Mouse (Mus musculus) kidney, adult 2 months (tissue): ENCODE data around the gene Cflar. TPM values are rescaled to one million over a fixed set of nuclear protein-coding genes. Genes with fewer than 3 reads are reported as not detected.

Experiments
- DNase-seq: peaks from one replicate; pipeline ENCODE4 v3.0.0; 2021
- H3K27ac ChIP-seq: fragments of 200-500 bp; 2 replicates; pipeline ENCODE4 v1.5.1; 2012; ENCODE audit warnings: low read depth, low read length, control low read depth, inconsistent platforms; ENCODE audit not compliant: insufficient read depth
- H3K27me3 ChIP-seq: fragments of 200-500 bp; replicated peaks from 2 replicates; pipeline ENCODE4 v1.6.1; 2012; ENCODE audit warnings: mild to moderate bottlenecking, moderate library complexity, low read length, inconsistent platforms; ENCODE audit not compliant: control insufficient read depth, insufficient read depth
- H3K36me3 ChIP-seq: fragments of 200-500 bp; 2 replicates; pipeline ENCODE4 v1.6.1; 2012; ENCODE audit warnings: mild to moderate bottlenecking, moderate library complexity, low read length, inconsistent platforms; ENCODE audit not compliant: control insufficient read depth, insufficient read depth
- H3K4me1 ChIP-seq: fragments of 200-500 bp; 2 replicates; pipeline ENCODE4 v1.6.1; 2011; ENCODE audit warnings: low read length; ENCODE audit not compliant: control insufficient read depth, insufficient read depth
- H3K4me3 ChIP-seq: fragments of 200-500 bp; 2 replicates; pipeline ENCODE4 v1.5.1; 2011; ENCODE audit warnings: mild to moderate bottlenecking, low read depth, low read length, control low read depth; ENCODE audit not compliant: insufficient read depth
- CTCF ChIP-seq: fragments of 200-500 bp; conservative IDR thresholded peaks from 2 replicates; pipeline ENCODE4 v1.5.1; 2011; ENCODE audit warnings: low read depth, mild to moderate bottlenecking, control low read depth, low read length, moderate library complexity, mixed read lengths; ENCODE audit not compliant: insufficient read depth, insufficient read length
- POLR2A ChIP-seq: fragments of 200-500 bp; IDR thresholded peaks from one replicate; pipeline ENCODE4 v1.6.1; 2011; ENCODE audit warnings: low read depth, low read length, control low read depth
- WGBS: fragments of 180-500 bp; shearing (Covaris S2); methylation state at CpG from one replicate; pipeline ENCODE4 v1.1.7; 2018; 5-methylcytosine and 5-hydroxymethylcytosine counted together
- polyA plus RNA-seq: library from polyadenylated mRNA; depleted of rRNA; stranded (reverse); fragments of >200 nt; gene quantifications from 2 replicates; pipeline ENCODE4 v1.2.3, GENCODE M21; 2012

Gene Cflar
- polyA plus RNA-seq, 1 experiment: 65.8 TPM

- no peak for TF ChIP-seq POLR2A
- TF ChIP-seq CTCF: no peak
- H3K36me3 ChIP-seq: peaks cover 10% of the 10 kb centered on the region; the same call in 1 of the 2 replicates
- no peak overlapping the region for H3K27ac ChIP-seq
- no peak overlapping the region for H3K4me3 ChIP-seq
- 72% methylated on average over 8 of the region's 8 CpGs for WGBS
- no peaks in the 10 kb centered on the region for H3K27me3 ChIP-seq
- DNase-seq: peak; percentile 15
- peaks cover 33% of the 10 kb centered on the region for H3K4me1 ChIP-seq
These were observed 8.8 kb downstream of the Cflar start for GRCm38 (mm10) chr1:58720090-58720489.

- Histone ChIP-seq H3K4me3 (no peak overlapping the region), H3K36me3 (peaks cover 7% of the 10 kb centered on the region; the same call in 1 of the 2 replicates), H3K27ac (no peak overlapping the region), H3K4me1 (peaks cover 37% of the 10 kb centered on the region), H3K27me3 (no peaks in the 10 kb centered on the region)
- DNase-seq: peak; percentile 5
- TF ChIP-seq POLR2A (no peak), CTCF (no peak)
- WGBS: 69% methylated on average over 4 of the region's 4 CpGs
These were observed 9.7 kb downstream of the Cflar start for GRCm38 (mm10) chr1:58720988-58721387.

GRCm38 (mm10) chr1:58722115-58722938 is 11.0 kb downstream of the Cflar start:
- no peak for TF ChIP-seq CTCF
- no peak for TF ChIP-seq POLR2A
- Histone ChIP-seq H3K4me3 (no peak overlapping the region), H3K27ac (peak overlapping the region; percentile 63; the same call in 1 of the 2 replicates), H3K4me1 (peaks cover 35% of the 10 kb centered on the region), H3K27me3 (no peaks in the 10 kb centered on the region), H3K36me3 (peaks cover 8% of the 10 kb centered on the region; the same call in 1 of the 2 replicates)
- 57% methylated on average over 11 of the region's 11 CpGs for WGBS
- peak; percentile 24 for DNase-seq

GRCm38 (mm10) chr1:58723062-58723808 is 11.9 kb downstream of the Cflar start:
- TF ChIP-seq CTCF: no peak
- TF ChIP-seq POLR2A: no peak
- WGBS: 29% methylated on average over 7 of the region's 7 CpGs
- Histone ChIP-seq H3K4me3 (no peak overlapping the region), H3K4me1 (peaks cover 38% of the 10 kb centered on the region), H3K27ac (peak overlapping the region; percentile 28), H3K36me3 (peaks cover 10% of the 10 kb centered on the region; the same call in 1 of the 2 replicates), H3K27me3 (no peaks in the 10 kb centered on the region)
- DNase-seq: no peak

GRCm38 (mm10) chr1:58723809-58724405 is 12.6 kb downstream of the Cflar start:
- WGBS: 30% methylated on average over 7 of the region's 7 CpGs
- DNase-seq: peak; percentile 43
- Histone ChIP-seq H3K27ac (peak overlapping the region; percentile 67), H3K27me3 (no peaks in the 10 kb centered on the region), H3K4me3 (no peak overlapping the region), H3K4me1 (peaks cover 35% of the 10 kb centered on the region), H3K36me3 (peaks cover 12% of the 10 kb centered on the region; the same call in 1 of the 2 replicates)
- TF ChIP-seq CTCF (no peak), POLR2A (no peak)

GRCm38 (mm10) chr1:58724533-58724932 is 13.2 kb downstream of the Cflar start:
- no peak overlapping the region for H3K4me3 ChIP-seq
- H3K27ac ChIP-seq: no peak overlapping the region
- WGBS: 24% methylated on average over 9 of the region's 9 CpGs
- H3K4me1 ChIP-seq: peaks cover 39% of the 10 kb centered on the region
- TF ChIP-seq POLR2A (no peak), CTCF (no peak)
- no peak for DNase-seq
- no peaks in the 10 kb centered on the region for H3K27me3 ChIP-seq
- peaks cover 18% of the 10 kb centered on the region for H3K36me3 ChIP-seq

GRCm38 (mm10) chr1:58725095-58725494 is 13.8 kb downstream of the Cflar start:
- H3K36me3 ChIP-seq: peaks cover 18% of the 10 kb centered on the region
- H3K4me3 ChIP-seq: no peak overlapping the region
- peaks cover 40% of the 10 kb centered on the region for H3K4me1 ChIP-seq
- no peaks in the 10 kb centered on the region for H3K27me3 ChIP-seq
- no peak for DNase-seq
- TF ChIP-seq CTCF: no peak
- TF ChIP-seq POLR2A: no peak
- H3K27ac ChIP-seq: no peak overlapping the region
